Mouse (Mus musculus): ENCODE measurements around the gene Gm10840.

GRCm38 (mm10) chr11:106194891-106195290 lies 34.2 kb downstream of the Gm10840 start:
- TF ChIP-seq CTCF (IDR thresholded peaks at IDR 0.05; ENCODE audit: low read depth, low read length) (no peak), POLR2A (IDR thresholded peaks at IDR 0.05; ENCODE audit: extremely low read depth, insufficient read depth, low read length) (no peak)

Measured in liver, adult 2 months (tissue).